Comparison of ENCODE assay signal across 12 mouse cellular contexts in genomic region chr2:139422678-139423077, GRCm38 (mm10).
DNase-seq lines count a peak whose midpoint lies in the region.
"Had no signal": no experiment of that assay in that cellular context is flagged by ENCODE, and none has a peak within 500 bp of the region (broad histone marks: within the 10 kb centered on the region; RNA-seq: fewer than 3 reads in every experiment).

No protein-coding gene starts in this region.

- peak; percentile 16 to 44 for DNase-seq in cerebellum, postnatal 14 days
- DNase-seq in cerebellum, adult 8-10 months = no peak
- DNase-seq in left cerebral cortex, adult 18-20 months (ENCODE audit: low spot score in 2 of 2) = peak; percentile 6 to 8
- DNase-seq in left cerebral cortex, adult 8-10 months (ENCODE audit: low spot score in 2 of 2) = no peak
- peak; percentile 6 for DNase-seq in right cerebral cortex, postnatal 14 days
- no peak for DNase-seq in right cerebral cortex, postnatal 25 days
- no peak for DNase-seq in MN1 (ENCODE audit: low spot score)
- DNase-seq in adipocyte (ENCODE audit: low spot score) = no peak
- DNase-seq: adrenal gland, postnatal 10 days; B cell, adult 2 months; kidney, adult 9 months; thymus, adult 18-20 months had no signal

Comparison
In these comparisons a context has a peak if more than half of its experiments do, and no peak if none do; other contexts are left out.
1. DNase-seq: peak in cerebellum, postnatal 14 days (2 of 2), left cerebral cortex, adult 18-20 months (2 of 2) and right cerebral cortex, postnatal 14 days (single experiment); none in cerebellum, adult 8-10 months (single experiment), left cerebral cortex, adult 8-10 months (0 of 2), right cerebral cortex, postnatal 25 days (single experiment), MN1 (single experiment) and adipocyte (single experiment).